1 mouse cellular context compared by ENCODE assay signal in the genomic region with DNA sequence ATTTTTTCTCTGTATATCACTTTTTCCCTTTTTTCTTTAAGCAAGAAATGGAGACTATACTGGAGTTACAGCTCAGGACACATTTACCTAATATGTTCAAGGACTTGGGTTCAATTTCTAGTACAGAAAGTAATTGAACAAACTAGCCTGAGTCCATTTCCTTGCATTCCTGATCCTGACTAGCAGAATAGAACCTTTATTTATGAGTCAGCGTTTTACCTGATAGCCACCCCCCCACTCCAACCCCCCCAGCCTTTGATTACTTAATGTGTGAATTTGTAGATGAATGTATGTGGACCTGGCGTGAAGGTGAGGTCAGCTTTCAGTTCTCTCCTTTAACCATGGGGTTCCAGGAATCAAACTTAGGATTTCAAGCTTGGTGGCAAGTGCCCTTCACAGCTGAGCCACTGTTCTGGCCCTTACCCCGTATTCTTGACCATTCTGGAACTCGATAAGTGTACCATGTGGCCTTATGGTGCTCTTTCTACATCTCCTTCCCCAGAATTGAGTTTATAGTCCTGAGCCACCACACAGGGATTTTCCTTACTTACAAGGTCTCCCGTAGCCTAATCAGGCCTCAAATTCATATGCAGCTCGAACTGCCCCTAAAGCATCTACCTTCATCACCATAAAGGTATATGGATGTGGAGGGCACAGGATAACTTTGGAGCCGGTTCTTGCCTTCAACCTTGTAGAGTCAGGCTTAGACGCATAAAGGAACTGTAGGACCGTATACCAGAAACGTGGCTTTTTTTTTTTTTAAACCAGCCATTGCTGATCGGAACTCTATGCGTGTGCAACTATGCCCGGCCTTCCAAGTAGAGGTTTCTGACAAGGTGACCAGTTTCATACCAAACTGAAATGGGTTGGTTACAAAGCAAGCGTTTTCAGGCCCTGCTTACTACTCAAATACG.
TF ChIP-seq lines count a peak whose summit lies in the region.

No protein-coding gene starts in this region.

TF ChIP-seq in MEL, 35 proteins besides CTCF, POLR2A, EP300 and RAD21 (continued from another document):
- TF ChIP-seq UBTF (IDR thresholded peaks at IDR 0.05; ENCODE audit: borderline replicate concordance, insufficient read depth, low read depth, low read length): no peak
- TF ChIP-seq CHD1 (IDR thresholded peaks at IDR 0.05; ENCODE audit: low read depth, low read length): 0 out of 2 replicates have a peak, but pooled peaks have one; percentile 38
- no peak for TF ChIP-seq POLR2AphosphoS5 (IDR thresholded peaks at IDR 0.05; ENCODE audit: borderline replicate concordance, low read depth, low read length)
